Mouse (Mus musculus) macrophage (primary cell): ENCODE data around the gene Grb7. TPM values are rescaled to one million over a fixed set of nuclear protein-coding genes. Genes with fewer than 3 reads are reported as not detected.

ENCODE experiments used
- H3K27ac ChIP-seq: fragments of 350-480 bp; formaldehyde crosslinking; 2 replicates; pipeline ENCODE4 v1.9.0; 2021
- H3K36me3 ChIP-seq: fragments of 350-480 bp; formaldehyde crosslinking; 2 replicates; pipeline ENCODE4 v1.9.0; 2021; ENCODE audit errors: inconsistent target
- H3K4me3 ChIP-seq: fragments of 350-480 bp; formaldehyde crosslinking; 2 replicates; pipeline ENCODE4 v1.9.0; 2021; ENCODE audit errors: inconsistent target
- H3K79me2 ChIP-seq: fragments of 350-480 bp; formaldehyde crosslinking; 2 replicates; pipeline ENCODE4 v1.9.0; 2021; ENCODE audit errors: inconsistent target
- WGBS: methylation state at CpG from one replicate; pipeline ENCODE4 v1.1.7; 2026; ENCODE audit warnings: inconsistent platforms; ENCODE audit not compliant: missing documents; 5-methylcytosine and 5-hydroxymethylcytosine counted together
- polyA plus RNA-seq: library from polyadenylated mRNA; stranded (reverse); fragments of 250-400 nt; gene quantifications from 3 replicates; pipeline ENCODE4 v1.2.4, GENCODE M21; 2018; ENCODE audit warnings: inconsistent platforms

Grb7 gene
- polyA plus RNA-seq, 1 experiment from 2014 or later: 0.06 TPM

DNA sequence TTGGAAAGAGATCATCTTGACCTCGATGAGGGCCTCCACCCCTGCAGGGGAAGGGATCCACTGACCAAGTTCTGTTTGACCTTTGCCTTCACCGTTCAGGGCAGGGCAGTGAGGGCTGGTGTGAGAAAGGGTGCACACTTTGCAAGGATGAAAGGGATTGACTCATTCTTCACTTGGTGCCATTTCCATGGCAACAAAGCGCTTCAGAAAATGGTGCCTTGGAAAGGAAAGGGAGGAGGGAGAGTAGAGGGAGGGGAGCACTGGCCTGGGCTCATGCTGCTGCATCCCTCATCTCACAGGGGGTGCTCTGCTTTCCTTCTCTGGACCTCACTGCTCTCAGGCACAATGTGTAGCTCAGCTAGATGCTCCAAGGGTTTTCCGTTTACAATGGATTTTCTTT is 26.5 kb downstream of the Grb7 start:
- H3K79me2 ChIP-seq: no peaks in the 10 kb centered on the region
- H3K4me3 ChIP-seq: no peak overlapping the region
- H3K36me3 ChIP-seq: no peaks in the 10 kb centered on the region
- no peak overlapping the region for H3K27ac ChIP-seq
- 86% methylated on average over 4 of the region's 4 CpGs for WGBS

DNA sequence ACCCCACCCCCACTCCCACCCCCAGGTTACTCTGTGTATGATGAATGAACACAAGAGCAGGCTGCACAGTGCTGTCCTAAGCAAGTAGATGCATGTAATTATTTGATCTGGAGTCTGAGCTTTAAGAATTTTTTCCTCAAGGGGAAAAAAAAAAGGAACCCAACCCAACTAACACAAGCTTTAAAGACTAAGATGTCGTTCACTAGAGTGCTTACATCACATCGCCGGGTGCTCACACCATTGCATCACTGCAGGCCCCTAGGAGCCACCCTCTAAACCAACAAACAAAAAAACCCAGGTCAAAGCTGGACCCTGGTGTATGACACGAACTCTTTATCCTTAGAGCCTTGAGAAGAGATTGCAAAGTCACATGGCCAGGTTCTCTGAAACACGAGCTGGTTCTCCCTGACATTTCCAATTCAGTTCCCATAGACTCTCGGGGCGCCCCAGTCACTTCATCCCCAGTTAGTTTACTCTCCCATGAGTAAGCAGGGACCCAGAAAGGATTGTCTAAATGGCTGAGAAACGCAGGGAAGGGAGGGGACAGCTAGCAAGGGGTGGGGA is 27.8 kb downstream of the Grb7 start:
- no peaks in the 10 kb centered on the region for H3K79me2 ChIP-seq
- no peak overlapping the region for H3K4me3 ChIP-seq
- H3K36me3 ChIP-seq: no peaks in the 10 kb centered on the region
- 65% methylated on average over 8 of the region's 8 CpGs for WGBS
- H3K27ac ChIP-seq: no peak overlapping the region

DNA sequence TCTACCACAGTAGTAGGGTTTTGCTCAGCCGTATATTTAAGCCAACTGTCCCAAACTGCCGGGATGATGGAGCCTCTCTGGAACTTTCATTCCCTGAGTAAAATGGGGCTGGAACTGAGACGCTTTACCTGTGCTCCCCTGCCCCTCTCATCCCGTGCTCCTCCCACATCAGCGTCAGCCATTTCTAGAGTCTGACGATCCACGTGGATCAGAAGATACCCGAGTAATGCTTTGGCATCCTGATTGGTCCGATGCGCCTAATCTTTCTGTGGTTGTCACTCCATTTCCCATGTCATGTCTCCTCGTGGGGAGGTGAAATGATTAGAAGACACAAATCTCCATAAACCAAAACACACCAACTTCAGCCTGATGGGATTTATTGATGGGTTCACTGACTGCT is 28.8 kb downstream of the Grb7 start:
- Histone ChIP-seq H3K79me2 (no peaks in the 10 kb centered on the region), H3K27ac (no peak overlapping the region), H3K36me3 (no peaks in the 10 kb centered on the region), H3K4me3 (no peak overlapping the region)
- 94% methylated on average over 11 of the region's 11 CpGs for WGBS

DNA sequence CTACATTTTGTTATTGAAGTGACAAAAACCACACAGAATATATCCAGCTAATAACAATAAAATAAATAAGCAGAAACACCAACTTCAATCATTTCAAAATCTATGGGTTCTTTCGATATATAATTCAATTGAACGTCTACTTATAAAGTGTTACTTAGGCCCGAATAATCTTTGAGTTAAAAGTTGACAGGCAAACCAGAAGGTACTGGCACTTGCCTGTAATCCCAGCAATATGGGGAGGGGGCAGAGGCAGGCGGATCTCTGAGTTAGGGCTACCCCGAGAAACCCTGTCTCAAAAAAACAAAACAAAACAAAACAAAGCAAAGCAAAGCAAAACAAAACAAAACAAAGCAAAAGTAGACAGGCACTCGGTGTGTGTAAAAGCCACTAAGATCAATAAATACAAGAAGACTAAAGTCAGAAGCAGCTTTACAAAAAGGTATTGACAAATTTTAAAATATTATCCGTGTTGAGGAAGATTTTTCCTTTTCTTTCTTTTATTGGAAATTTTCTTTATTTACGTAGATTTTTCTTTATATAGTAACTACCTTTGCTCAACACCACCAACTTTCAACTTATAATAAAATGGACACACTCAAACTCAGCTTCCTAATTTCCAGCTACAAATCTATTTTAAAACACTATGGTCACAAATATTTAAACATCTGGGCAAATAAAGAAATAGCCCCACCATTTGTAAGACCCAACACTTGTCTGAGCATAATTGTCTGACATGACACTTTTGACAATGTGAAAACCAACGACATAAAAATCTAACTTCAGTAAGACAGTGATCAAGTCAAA is 29.6 kb downstream of the Grb7 start:
- WGBS: 92% methylated on average over 9 of the region's 9 CpGs
- no peak overlapping the region for H3K4me3 ChIP-seq

DNA sequence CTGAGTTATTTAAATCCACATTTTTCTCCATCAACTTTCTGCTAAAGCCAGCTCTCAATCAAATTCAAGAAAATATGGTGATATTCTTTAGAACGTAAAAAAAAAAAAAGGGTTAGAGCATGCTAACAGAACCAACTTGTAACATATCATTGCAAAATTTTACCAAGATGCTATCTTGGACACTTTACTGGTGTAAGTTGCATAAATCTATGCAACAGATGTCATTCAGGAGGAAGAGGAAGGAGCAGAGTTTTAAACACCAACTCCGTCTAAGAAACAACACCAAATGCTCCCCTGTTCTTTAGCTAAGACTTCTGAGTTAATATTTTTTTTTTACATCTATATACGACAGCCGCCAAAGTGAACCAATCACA is 30.2 kb downstream of the Grb7 start:
- Histone ChIP-seq H3K27ac (no peak overlapping the region), H3K36me3 (no peaks in the 10 kb centered on the region), H3K4me3 (no peak overlapping the region), H3K79me2 (no peaks in the 10 kb centered on the region)
- 58% methylated on average over 4 of the region's 4 CpGs for WGBS

More for the DNA sequence above, 29.6 kb downstream of the Grb7 start:
- H3K36me3 ChIP-seq: no peaks in the 10 kb centered on the region
- H3K27ac ChIP-seq: no peak overlapping the region
- no peaks in the 10 kb centered on the region for H3K79me2 ChIP-seq

DNA sequence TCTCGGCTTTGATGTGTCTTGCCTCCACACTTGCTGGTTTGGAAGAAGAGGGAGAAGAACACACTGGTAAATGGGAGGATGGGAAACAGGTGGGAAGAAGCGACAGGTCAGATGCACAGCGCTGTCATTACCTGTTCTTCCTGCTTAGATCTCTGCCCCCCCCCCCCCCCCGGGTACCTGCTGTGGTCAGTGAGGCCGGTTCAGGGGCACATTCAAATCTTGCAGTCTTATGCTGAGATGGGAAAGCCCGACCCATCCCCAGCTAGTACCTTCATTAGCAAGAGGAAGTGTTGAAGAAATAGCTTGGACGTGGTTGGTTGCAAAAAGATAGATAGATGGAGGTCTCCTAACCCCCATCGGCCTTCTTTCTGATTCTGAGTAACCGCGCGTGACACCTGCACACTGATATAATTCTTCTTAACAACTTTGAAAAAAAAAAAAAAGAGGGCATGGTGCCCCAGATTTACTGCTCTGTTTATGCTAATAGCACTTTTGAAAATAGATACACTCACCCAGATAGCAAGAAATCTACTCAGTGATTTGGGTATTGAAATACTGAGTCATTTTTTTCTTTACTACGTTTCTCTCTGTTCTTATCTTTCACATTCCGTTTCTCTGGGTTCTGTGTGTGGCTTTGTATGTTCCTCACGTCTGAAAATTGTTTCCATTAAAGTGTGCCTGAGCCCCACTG is 31.0 kb downstream of the Grb7 start:
- WGBS: 69% methylated on average over 14 of the region's 14 CpGs
- no peaks in the 10 kb centered on the region for H3K79me2 ChIP-seq

DNA sequence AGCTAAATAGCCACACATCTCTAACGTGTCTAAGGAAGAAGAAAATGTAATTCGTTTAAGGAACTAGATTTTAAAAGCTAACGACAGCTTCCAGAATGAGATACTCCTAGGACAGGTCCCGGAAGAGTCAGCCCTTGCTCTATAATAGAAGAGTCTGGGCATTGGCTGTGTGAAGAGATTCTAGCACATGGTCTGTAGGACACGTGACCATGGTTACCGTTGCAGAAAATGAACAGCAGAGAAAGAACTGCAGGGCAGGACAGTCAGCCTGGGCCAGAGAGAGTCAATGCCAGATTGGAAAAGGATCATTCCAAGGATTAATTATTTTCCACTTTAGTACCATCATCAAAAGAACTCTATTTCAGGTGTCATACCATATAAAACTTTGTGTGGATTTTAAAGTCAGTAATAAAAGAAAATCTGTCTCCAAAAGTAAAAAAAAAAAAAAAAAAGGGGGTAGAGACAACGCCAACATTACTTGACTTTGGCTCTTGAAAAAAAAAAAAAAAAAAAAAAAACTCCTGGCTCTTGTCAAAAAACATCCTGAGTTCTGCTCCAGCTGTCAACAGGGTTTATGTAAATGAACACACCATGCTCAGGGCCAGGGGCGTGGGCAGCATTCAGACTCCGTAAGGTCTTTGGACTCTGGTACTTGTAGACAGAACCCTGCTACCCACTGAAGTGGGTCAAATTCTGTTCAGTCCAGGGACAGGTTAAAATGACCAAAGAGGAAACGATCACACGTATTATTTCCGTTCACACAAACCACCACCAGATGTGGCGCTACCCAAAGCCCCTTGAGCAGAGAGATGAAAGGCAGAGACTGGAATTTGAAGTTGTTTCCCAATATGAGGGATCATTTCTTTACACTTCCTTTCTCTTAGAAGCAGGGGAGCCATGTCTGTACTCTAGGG is 33.1 kb downstream of the Grb7 start:
- Histone ChIP-seq H3K27ac (no peak overlapping the region), H3K4me3 (no peak overlapping the region), H3K79me2 (no peaks in the 10 kb centered on the region), H3K36me3 (no peaks in the 10 kb centered on the region)
- WGBS: 75% methylated on average over 13 of the region's 13 CpGs

More for the DNA sequence above, 31.0 kb downstream of the Grb7 start:
- H3K4me3 ChIP-seq: no peak overlapping the region
- no peak overlapping the region for H3K27ac ChIP-seq
- no peaks in the 10 kb centered on the region for H3K36me3 ChIP-seq

DNA sequence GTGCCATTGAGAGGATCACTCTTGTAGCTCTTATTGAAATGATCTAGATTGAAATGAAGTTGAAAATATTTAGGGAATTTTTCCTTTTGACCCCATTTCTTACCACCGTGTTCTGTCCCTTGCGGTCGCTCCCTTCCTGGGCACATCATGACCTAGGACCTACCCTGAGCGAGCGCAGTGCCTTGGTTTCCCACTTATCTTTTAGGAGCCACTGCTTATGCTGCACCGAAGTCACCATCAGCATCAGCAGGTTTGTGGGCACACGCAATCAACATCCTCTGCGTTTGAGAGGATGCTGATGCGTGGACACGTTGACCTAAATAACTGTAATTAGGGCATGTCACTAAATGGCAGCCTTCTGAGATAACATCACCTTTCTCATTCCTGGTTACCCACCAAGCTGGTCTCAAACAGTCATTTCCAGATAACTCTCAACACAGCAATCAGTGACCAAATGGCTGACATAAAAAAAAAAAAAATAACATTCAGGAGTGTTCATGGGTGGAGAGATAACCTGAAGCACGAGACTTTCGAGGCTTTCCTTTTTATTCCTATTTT is 33.8 kb downstream of the Grb7 start:
- no peaks in the 10 kb centered on the region for H3K36me3 ChIP-seq
- WGBS: 80% methylated on average over 10 of the region's 12 CpGs
- H3K79me2 ChIP-seq: no peaks in the 10 kb centered on the region
- H3K4me3 ChIP-seq: no peak overlapping the region
- H3K27ac ChIP-seq: no peak overlapping the region

DNA sequence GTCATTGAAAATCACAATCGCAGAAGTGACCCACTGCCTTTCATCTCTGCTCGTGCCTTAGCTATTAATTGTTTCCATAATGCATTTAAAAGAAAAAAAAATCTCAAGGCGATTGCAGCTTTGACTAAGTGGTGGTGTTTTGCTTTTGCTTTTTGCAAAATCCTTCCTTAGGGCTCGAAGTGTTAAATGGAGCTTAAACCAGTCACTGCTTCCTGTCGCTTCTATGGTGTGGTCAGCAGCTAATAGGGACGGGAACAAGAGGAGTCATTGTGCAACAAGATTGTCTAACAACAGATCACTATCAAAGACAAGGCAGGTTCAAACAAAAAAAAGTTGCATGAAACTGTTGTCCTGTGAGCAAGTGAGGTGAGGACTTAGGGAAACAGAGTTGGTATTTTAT is 35.0 kb downstream of the Grb7 start:
- no peaks in the 10 kb centered on the region for H3K79me2 ChIP-seq
- no peak overlapping the region for H3K27ac ChIP-seq
- WGBS: 33% methylated on average over 6 of the region's 6 CpGs
- H3K36me3 ChIP-seq: no peaks in the 10 kb centered on the region
- H3K4me3 ChIP-seq: no peak overlapping the region

DNA sequence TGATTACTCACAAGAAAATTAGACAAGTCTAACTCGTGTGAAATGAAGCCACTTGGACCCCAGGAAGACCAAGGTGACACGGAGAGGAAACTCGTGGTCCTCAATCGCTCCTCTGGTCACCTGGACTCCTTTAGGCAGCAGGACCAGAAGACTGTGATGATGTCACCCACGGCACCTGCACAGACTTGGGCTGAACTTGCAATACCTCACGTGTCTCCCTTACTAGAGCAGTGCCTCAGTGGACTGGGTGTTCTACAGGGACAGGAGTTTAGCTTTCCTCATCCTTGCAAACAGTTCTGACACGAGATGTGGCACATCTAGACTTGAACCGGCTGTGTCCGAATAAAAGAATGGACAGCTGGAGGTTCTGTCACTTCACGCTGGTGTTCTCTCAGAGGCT is 35.9 kb downstream of the Grb7 start:
- no peak overlapping the region for H3K27ac ChIP-seq
- WGBS: 85% methylated on average over 10 of the region's 10 CpGs
- no peaks in the 10 kb centered on the region for H3K79me2 ChIP-seq
- H3K4me3 ChIP-seq: no peak overlapping the region
- H3K36me3 ChIP-seq: no peaks in the 10 kb centered on the region

DNA sequence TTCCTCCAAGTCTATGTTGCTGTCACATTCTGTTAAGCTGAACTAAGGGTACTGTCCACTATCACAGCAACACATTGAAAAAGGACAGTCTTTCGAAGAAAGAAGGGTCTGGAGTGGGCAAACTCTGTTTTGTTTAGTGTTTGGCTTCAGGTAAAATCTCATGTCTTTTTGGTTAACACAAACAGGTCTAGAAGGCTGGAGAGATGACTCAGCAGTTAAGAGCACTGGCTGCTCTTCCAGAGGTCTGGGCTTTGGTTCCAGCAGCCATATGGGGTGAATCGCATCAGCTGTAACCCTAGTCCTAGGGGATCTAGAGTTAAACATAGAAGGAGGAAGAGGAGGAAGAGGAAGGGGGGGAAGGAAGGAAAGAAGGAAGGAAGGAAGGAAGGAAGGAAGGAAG is 39.6 kb downstream of the Grb7 start:
- no peak overlapping the region for H3K27ac ChIP-seq
- no peaks in the 10 kb centered on the region for H3K79me2 ChIP-seq
- no peak overlapping the region for H3K4me3 ChIP-seq
- H3K36me3 ChIP-seq: no peaks in the 10 kb centered on the region
- WGBS: 84% methylated on average over 2 of the region's 2 CpGs

DNA sequence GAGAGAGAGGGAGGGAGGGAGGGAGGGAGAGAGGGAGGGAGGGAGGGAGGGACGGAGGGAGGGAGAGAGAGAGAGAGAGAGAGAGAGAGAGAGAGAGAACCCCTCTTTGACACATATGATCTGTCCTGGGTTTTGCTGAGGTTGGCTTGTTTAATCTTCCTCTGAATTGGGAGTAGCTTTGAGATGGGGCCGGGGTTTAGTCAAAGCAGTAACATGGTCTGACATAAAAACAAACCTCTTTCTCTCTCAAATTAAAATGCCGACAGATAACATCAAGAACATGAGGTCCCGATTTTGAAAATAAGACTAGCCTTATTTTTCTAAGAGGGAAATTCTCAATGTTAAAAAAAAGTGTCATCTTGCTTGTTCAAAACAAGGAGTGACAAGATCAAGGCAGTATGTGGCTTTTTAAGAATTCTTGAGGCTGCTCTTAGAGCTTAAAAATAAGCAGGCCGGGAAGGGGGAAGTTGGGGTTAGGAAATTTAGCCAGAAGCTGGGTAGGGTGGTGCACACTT is 41.4 kb downstream of the Grb7 start:
- no peak overlapping the region for H3K27ac ChIP-seq
- H3K79me2 ChIP-seq: no peaks in the 10 kb centered on the region
- 54% methylated on average over 4 of the region's 5 CpGs for WGBS
- H3K36me3 ChIP-seq: no peaks in the 10 kb centered on the region
- no peak overlapping the region for H3K4me3 ChIP-seq

DNA sequence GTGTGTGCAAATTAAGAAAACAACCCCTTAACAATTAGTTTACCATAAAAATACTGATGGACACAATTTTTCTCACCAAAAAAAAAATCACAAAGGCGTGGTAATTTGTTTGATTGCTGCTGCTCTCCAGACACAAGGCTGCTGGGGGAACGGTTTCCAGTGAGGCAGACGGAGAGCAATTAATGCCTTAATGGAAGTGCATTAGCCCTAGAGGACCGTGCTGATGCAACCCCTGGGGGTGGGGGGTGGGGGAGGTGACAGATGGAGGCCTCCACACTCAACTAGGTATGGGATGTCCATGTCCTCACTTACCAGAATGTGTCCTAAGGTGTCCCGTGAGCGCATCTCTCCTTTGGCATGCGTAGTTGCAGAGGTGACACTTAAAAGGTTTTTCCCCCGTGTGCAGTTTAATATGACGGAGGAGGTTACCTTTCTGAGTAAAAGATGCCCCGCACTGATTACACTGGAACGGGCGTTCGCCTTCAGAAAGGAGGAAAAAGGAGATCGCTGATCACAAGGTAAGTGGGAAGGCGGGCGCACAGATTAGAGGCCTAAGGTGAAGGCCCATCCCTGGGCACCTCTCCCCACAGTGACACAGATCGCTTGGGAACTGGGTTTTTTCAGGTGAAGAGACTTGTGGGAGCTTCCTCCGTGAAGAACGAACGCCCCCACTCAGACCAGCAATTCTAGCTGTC is 42.5 kb downstream of the Grb7 start:
- no peaks in the 10 kb centered on the region for H3K79me2 ChIP-seq
- no peak overlapping the region for H3K27ac ChIP-seq
- no peaks in the 10 kb centered on the region for H3K36me3 ChIP-seq
- no peak overlapping the region for H3K4me3 ChIP-seq
- 94% methylated on average over 20 of the region's 20 CpGs for WGBS

DNA sequence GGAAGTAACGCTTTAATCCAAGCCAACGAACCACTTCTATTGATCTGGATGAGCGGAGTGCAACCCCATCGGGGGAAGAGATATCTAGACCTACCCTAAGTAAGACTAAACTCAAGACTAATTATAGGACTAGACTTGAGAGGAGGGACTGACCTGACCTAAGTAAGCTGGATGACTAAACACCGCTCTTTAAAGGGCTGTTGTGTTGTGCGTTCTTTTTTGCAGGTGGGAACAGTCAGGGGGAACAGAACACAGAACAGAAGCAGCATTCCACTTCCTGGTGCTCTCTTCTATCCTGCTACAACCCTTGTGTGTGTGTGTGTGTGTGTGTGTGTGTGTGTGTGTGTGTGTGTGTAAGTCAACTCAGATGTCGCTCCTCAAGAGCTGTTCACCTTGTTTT is 45.4 kb downstream of the Grb7 start:
- H3K4me3 ChIP-seq: no peak overlapping the region
- H3K27ac ChIP-seq: no peak overlapping the region
- no peaks in the 10 kb centered on the region for H3K79me2 ChIP-seq
- no peaks in the 10 kb centered on the region for H3K36me3 ChIP-seq
- 88% methylated on average over 6 of the region's 7 CpGs for WGBS
